Mouse (Mus musculus): ENCODE data around the gene Myo5c.

DNA sequence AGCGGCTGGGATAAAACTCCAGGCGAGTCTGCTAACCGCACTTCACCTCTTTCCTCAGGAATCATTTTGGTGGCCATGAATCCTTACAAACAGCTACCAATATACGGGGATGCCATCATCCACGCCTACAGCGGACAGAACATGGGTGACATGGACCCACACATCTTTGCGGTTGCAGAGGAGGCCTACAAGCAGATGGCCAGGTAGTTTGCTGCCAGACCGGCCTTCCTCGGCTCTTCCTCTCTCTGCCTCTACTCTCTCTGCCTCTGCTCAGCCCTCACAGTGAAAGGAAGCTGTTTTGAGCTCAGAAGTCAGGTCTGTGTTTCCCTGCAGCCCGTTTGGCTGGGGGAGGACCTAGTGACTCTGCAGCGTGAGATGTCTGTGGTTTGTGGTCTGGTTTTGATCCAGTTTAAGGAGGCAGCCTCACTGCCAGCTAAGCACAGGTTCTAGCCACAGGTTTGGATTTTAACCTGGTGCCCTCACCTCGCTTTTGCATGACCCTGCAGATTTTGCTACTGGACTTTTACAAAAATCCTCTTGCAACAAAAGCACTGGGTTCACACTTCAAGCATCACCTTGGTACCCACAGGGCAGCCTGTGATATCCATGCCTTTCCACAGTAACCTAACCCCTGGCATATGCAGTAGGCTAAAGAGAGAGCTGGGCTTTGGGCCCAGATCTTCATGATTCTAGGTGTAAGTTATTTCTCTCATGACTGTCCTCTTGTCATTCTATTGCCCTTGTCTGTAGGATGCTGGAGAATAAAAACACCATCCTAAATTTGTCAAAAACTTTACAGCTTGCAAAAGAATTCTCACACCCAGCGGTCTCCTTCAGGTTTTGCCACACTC is 14.5 kb downstream of the Myo5c start:
- TF ChIP-seq CTCF (IDR thresholded peaks at IDR 0.05; ENCODE audit: extremely low read depth, insufficient read length, insufficient replicate concordance, low read depth, low read length) (no peak), POLR2A (IDR thresholded peaks at IDR 0.05; ENCODE audit: low read depth, low read length) (no peak)
